Mouse (Mus musculus) thymus, postnatal 36 days (tissue): ENCODE data around the gene Kcnn1.
A peak's percentile ranks its signal among the peaks of the same experiment; 100 is the strongest.

Experiments
- DNase-seq, 2 experiments: peaks; one replicate each; pipeline ENCODE4 v3.0.0; 2022; ENCODE audit warnings: mixed read lengths in 2 of 2

The Kcnn1 gene

DNA sequence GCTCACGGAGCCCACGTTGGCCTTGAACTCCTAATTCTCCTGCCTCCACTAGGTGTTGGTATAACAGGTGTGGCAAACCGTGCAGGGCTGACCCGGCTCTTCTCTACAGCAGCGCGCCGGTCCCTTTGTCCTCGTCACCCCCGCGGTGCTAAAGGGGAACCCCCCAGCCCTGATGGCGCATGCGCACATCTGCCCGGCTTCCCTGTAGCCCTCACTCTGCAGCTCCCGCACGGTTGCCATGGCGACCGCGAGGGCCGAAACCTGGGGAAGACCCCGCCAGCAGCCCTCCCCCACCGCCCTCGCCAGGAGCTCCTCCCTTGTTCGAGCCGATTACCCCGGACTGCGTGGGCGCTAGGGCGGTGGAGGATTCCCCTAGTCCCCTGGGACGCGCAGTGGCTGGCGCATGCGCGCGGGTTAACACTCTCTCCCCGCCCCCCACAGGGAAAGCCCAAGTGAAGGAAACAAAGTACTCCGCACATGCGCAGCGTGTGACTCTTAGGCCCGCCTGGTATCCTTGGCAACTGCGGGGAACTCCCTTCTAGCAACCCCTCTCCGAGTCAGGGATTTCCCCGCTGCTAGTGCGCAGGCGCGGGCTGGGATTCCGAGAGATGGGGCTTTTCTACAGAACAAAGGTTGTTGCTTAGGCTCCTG, 2.4 kb upstream of the Kcnn1 start:
- DNase-seq = peak; percentile 99

GRCm38 (mm10) chr8:70864712-70865221, 1.7 kb upstream of the Kcnn1 start:
- DNase-seq = peak; percentile 40 to 61

DNA sequence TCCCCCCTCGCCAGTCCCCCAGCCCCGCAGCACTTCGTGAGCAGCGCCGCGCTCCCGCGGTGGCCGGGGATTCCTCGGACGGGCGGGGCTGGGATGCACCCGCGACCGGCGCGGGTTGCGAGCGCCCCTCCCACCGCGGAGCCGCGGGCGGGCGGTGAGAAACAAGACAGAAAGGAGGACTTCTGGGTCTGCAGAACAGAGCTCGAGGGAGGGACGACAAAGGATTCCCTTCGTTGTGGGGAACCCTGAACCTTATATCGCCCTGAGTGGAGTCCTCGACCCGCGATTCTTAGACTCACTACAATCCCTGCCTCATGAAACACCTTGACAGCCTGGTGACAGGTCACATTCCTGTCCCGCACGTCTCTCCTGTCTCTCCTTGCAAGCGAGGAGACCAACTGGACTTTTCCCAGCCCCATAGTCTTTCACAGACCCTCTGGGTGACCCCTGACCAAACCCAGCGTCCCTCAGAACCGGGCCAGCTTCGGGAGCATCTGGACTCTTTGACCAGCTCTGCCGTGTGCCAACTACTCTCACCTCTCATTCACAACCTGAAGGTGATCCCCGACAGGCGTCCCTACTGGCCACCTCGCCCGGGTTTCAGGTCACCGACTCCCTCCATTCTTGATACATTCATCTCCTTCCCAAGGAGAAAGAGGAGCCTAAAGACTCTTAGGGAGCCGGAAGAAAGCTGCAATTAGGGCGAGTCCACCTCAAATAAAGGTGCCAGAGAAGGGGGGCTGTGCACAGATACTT, 1.1 kb upstream of the Kcnn1 start:
- peak in 1 of 2 experiments; percentile 46 for DNase-seq

GRCm38 (mm10) chr8:70857516-70857915, 5.5 kb downstream of the Kcnn1 start:
- DNase-seq = peak in 1 of 2 experiments; percentile 40

GRCm38 (mm10) chr8:70856541-70857197, 6.4 kb downstream of the Kcnn1 start:
- peak in 1 of 2 experiments; percentile 52 for DNase-seq

DNA sequence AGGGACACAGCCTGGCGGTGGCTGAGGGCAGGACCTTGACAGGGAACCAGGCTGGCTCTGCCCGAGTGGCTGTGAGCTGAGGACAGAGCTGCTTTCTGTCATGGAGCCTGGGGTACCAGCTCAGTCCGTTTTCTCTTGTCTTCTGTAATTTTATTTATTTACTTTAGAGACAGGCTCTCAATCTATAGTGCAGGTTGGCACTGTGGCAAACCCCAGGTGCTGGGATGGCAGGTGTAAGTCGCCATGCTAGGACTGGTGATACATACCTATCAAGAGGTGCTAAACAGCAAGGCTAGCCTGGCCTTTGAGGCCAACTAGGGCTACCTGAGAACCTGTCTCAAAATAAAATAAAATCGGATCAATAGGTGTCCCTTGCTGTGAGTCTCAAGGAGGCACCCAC, 7.0 kb downstream of the Kcnn1 start:
- no peak for DNase-seq

GRCm38 (mm10) chr8:70853863-70854262, 9.2 kb downstream of the Kcnn1 start:
- DNase-seq = no peak

DNA sequence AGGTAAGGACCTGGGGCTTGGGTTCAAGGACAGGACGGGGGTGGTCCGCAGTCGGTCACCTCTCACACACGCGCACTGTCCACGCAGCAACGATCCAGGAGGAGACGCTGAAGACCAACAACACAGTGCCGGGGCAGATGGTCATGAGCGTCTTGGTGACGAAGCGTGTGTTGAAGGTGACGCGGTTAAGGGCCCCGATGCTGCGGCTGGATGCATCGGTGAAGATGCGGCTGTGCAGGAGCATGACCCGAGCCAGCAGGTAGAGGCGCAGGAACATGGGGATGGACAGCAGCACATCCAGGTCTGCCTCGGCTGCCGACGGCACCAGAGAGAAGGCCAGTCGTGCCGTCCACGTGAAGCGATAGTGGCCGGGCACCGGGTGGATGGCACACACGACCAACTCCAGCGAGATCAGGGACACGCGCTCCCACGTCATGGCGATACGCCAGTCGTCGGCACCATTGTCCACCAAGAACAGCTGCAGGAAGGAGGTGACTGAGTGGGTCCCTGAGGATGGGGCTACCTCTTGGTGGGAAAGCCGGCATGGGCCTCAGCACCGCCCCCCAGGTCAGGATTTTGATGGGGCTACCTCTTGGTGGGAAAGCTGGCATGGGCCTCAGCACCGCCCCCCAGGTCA, 10.3 kb downstream of the Kcnn1 start:
- DNase-seq = no peak

DNA sequence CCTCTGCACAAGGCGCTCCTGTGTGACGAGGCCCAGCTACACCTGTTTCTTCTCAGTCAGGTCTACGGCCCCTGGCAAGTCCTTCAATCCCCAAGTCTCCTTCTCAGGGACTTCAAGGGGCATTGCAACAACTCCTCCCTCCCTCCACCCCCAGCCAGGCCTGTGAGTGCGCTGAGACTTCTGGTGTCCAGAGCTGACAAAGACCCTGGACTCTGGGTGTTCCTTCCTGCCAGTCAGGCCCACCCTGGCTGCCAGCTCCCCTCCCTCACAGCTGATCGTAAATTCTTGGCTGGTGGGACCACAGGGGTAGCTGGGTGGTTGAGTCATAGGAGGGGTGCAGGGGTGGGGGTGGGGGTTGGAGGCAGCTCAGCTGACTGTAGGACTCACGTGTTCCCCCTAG, 11.2 kb downstream of the Kcnn1 start:
- DNase-seq = no peak

- no peak for DNase-seq
Measured at GRCm38 (mm10) chr8:70850947-70851346, 12.1 kb downstream of the Kcnn1 start.

GRCm38 (mm10) chr8:70850132-70850845, 12.8 kb downstream of the Kcnn1 start:
- DNase-seq = no peak

- no peak for DNase-seq
Measured at GRCm38 (mm10) chr8:70849333-70849990, 13.6 kb downstream of the Kcnn1 start.

- DNase-seq = peak; percentile 56 to 63
Measured at GRCm38 (mm10) chr8:70846371-70847154, 16.5 kb downstream of the Kcnn1 start.

DNA sequence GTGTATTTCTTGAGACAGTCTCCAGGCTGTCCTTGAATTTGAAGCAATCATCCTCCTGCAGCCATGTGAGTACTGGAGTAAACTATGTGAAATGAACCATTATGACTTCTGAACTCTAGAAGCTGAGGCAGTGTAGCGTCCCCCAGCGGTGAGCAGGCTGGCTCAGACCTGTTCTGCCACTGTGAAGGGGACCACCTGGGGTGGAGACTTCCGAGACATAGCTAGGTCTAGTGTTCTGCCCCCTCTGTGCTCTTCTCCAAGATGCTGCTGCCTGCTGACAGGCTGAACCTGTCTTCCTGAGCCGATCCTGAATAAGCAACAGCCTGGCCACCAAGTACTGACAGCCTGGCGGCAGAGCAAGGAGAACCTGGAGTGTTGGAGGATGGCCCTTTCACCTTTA, 17.9 kb downstream of the Kcnn1 start:
- no peak for DNase-seq

GRCm38 (mm10) chr8:70844523-70844922, 18.5 kb downstream of the Kcnn1 start:
- DNase-seq = peak; percentile 85 to 88

- no peak for DNase-seq
Measured at GRCm38 (mm10) chr8:70843941-70844340, 19.1 kb downstream of the Kcnn1 start.

- no peak for DNase-seq
Measured at GRCm38 (mm10) chr8:70843214-70843773, 19.8 kb downstream of the Kcnn1 start.

- no peak for DNase-seq
Measured at GRCm38 (mm10) chr8:70842484-70842883, 20.6 kb downstream of the Kcnn1 start.

GRCm38 (mm10) chr8:70841147-70842072, 21.6 kb downstream of the Kcnn1 start:
- peak; percentile 87 to 93 for DNase-seq
